Mouse (Mus musculus) layer of hippocampus, postnatal 14 days (tissue): ENCODE measurements around the gene Myo18b. TPM values are rescaled to one million over a fixed set of nuclear protein-coding genes. Genes with fewer than 3 reads are reported as not detected.
A peak's percentile ranks its signal among the peaks of the same experiment; 100 is the strongest.

ENCODE experiments used
- DNase-seq, 2 experiments: peaks; one replicate each; pipeline ENCODE4 v3.0.0; 2021 to 2022; ENCODE audit warnings: low spot score in 2 of 2, mixed read lengths in 1 of 2
- total RNA-seq, 2 experiments: library from RNA; stranded (reverse); gene quantifications; 2 replicates each; pipeline ENCODE4 v1.2.3; 2021

The Myo18b gene
- total RNA-seq, 2 experiments from 2014 or later = 2.2 to 2.6 TPM

- DNase-seq = no peak
These were observed 209.7 kb downstream of the Myo18b start for GRCm38 (mm10) chr5:112686309-112687099.

DNA sequence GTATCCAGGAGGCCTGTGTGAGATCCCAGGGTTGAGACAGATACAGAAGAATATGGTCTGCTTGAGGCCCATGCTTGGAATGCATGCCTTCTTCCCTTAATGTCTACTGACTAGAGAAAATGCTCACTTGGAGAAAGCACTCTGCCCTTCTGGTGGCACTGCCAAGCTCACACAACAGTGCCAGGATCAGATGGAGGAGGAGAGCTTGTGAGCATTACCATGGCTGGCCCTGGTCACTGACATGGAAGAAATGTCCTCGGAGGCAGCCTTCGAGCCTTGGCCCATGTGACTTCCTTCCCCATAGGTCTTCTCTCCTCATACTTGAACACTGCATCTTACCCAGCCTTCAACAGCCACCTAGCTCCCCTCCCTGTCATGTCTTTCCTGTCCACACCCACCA is 216.9 kb downstream of the Myo18b start:
- no peak for DNase-seq

GRCm38 (mm10) chr5:112678153-112678552 is 218.0 kb downstream of the Myo18b start:
- peak in 1 of 2 experiments; percentile 36 for DNase-seq

- DNase-seq = no peak
These were observed 221.4 kb downstream of the Myo18b start for GRCm38 (mm10) chr5:112674806-112675205.

- no peak for DNase-seq
These were observed 223.7 kb downstream of the Myo18b start for GRCm38 (mm10) chr5:112672457-112672856.

DNA sequence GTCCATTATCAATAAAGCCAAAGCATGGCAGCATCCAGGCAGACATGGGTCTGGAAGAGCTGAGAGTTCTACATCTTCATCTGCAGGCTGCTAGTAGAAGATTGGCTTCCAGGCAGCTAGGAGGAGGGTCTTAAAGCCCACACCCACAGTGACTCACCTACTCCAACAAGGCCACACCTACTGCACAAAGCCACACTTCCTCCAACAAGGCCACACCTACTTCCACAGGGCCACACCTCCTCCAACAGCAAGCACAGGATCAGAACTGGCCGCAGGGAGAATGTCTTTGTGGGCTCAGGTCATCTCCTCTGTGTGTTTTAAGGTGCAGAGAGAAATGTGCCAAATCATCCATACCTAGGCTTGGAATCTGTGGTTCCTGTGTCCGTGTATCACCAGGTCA is 224.2 kb downstream of the Myo18b start:
- no peak for DNase-seq

DNA sequence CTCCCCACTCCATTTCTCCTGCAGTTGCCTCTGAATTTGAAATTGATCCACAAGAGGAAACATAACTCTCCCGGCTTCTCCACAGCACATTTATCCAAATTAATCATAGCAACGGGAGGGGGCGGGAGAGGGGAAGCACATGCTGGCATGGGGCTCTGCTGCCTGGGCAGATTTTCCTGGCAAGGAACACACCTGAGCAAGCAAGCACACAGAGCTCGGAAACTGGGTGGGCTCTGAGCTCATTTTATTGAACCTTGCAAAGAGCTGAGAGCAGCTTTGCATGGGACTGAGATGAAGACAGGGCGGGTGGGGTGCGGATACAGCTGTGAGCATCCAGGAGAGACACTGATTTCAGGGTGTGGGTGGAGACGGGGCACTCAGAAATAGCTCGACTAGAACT is 229.0 kb downstream of the Myo18b start:
- peak; percentile 47 to 60 for DNase-seq

- no peak for DNase-seq
These were observed 230.5 kb downstream of the Myo18b start for GRCm38 (mm10) chr5:112665661-112666060.

- DNase-seq = no peak
These were observed 232.5 kb downstream of the Myo18b start for GRCm38 (mm10) chr5:112663701-112664100.

GRCm38 (mm10) chr5:112660924-112661431 is 235.2 kb downstream of the Myo18b start:
- no peak for DNase-seq

DNA sequence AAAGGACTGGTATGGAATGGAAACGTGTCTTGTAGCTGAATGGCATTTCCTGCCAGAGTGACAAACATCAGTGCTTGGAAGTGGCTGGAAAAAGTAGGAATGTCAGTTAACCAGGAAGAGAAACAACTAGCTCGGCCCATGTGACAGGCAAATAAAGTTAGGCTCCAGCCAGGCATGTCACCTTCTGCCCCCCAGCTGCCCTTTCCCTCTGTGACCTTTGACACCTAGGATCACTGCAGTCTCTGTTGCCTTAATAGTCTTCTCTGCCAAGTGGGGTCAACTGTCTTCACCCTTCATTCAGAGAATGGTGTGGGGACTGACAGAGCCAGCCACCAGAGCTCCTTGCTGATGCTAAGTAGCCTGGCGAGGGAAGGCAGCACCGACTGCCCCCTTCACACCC is 236.9 kb downstream of the Myo18b start:
- no peak for DNase-seq

DNA sequence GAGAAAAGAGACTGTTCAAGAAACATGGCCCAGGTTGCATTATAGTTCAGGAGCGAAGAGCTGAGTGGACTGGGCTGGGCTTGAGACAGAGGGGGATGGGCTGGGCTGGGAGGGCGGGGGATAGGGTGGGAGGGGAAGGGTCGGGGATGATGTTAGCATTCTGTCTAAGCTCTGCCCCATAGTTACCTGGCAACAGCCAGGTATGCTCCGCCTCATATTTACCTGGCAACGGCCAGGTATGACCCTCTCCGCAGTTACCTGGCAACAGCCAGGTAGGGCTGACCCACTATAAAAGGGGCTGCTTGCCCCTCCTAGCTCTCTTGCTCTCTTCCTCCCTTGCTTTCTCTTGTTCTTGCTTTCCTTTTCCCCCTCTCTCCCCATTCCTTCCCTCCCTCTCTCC is 239.4 kb downstream of the Myo18b start:
- DNase-seq = no peak

- no peak for DNase-seq
These were observed 240.1 kb downstream of the Myo18b start for GRCm38 (mm10) chr5:112655986-112656541.

- no peak for DNase-seq
These were observed 240.6 kb downstream of the Myo18b start for GRCm38 (mm10) chr5:112655529-112655928.

- DNase-seq = peak in 1 of 2 experiments; percentile 79
These were observed 244.1 kb downstream of the Myo18b start for GRCm38 (mm10) chr5:112652036-112652435.

DNA sequence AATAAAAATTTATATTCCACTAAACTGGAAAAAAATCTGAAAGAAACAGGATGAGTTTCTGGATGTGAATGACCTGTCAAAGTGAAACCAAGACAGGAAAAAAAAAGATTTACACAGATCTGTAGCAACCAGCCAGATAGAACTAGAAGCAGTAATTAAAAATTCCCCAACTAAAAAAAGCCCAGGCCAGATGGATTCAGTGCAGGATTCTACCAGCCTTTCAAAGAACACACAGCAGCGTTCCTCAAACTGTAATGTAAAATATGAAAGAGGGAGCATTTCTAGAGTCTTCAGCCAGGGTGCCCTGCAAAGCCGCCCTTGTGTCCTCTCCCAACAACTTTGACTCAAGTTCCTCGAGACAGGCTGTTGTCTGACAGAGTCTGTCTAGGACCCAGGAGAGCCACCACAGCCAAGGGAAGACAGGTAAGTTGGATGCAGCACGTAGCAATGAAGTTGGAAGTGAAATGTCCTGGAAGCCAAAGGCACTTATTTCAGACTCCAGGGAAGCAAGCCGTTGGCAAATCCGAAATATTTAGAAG is 246.9 kb downstream of the Myo18b start:
- peak in 1 of 2 experiments; percentile 70 for DNase-seq

- no peak for DNase-seq
These were observed 249.3 kb downstream of the Myo18b start for GRCm38 (mm10) chr5:112646871-112647270.

DNA sequence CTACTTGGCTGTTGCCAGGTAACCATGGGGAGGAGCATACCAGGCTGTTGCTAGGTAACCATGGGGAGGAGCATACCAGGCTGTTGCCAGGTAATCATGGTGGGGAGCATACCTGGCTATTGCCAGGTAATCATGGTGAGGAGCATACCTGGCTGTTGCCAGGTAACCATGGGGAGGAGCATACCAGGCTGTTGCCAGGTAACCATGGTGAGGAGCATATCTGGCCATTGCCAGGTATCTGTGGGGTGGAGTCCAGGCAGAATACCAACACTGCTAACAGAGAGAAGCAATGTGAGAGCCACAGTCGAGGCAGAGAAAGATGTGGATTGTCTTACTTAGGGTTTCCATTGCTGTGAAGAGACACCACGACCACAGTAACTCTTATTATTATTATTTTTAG is 250.6 kb downstream of the Myo18b start:
- no peak for DNase-seq

- DNase-seq = peak in 1 of 2 experiments; percentile 50
These were observed 252.5 kb downstream of the Myo18b start for GRCm38 (mm10) chr5:112643533-112644272.

DNA sequence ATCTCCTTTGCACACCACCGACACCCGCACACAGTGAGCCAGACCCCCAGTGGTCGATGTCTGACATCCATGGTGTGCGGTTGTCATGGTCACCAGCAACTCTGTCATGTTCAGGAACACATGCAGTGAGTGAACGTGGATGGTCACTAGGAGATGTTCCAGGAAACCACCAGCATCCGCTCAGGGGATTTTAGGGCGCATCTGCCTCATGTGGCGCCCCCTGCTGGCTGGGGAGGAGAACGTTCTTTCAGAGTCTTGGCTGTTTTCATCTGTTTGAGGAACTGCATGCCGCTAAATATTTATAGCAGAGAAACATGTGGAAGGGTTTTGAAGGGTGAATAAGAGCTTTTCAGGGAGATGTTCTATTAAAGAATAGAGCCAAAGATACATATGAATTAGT is 253.4 kb downstream of the Myo18b start:
- no peak for DNase-seq

- no peak for DNase-seq
These were observed 254.4 kb downstream of the Myo18b start for GRCm38 (mm10) chr5:112641770-112642169.

DNA sequence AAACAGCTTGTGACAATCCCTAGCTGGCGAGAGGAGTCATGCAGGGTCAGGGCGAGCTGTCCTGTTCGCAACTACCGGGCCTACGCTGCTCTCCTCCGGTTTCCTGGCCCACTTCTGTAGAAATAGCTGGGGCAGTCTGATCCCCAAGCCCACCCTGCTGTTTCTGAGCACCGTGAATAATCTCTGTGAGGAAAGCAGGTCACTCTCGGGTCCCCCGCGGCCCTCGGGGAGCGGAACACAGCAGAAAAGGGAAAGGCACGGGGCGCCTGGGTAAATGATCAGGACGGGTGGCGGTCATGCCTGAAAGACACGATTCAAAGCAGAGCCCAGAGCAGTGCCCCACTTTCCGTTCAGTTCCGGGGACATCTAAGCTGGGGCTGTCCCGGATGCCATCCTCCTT is 255.0 kb downstream of the Myo18b start:
- no peak for DNase-seq
